Mouse (Mus musculus) mature B cell (primary cell): ENCODE data around the gene Cdca3.
"Not testable (repeated sequence)": the region's sequence is repeated elsewhere in the genome, so short reads cannot be mapped to it uniquely, and the experiment has no call there.

Experiments used
- in situ Hi-C: fragments of 300-500 bp; cut with MboI; formaldehyde crosslinking; loops from 2 replicates; pipeline ENCODE4 v1.14.3; 2019

Cdca3 gene

DNA sequence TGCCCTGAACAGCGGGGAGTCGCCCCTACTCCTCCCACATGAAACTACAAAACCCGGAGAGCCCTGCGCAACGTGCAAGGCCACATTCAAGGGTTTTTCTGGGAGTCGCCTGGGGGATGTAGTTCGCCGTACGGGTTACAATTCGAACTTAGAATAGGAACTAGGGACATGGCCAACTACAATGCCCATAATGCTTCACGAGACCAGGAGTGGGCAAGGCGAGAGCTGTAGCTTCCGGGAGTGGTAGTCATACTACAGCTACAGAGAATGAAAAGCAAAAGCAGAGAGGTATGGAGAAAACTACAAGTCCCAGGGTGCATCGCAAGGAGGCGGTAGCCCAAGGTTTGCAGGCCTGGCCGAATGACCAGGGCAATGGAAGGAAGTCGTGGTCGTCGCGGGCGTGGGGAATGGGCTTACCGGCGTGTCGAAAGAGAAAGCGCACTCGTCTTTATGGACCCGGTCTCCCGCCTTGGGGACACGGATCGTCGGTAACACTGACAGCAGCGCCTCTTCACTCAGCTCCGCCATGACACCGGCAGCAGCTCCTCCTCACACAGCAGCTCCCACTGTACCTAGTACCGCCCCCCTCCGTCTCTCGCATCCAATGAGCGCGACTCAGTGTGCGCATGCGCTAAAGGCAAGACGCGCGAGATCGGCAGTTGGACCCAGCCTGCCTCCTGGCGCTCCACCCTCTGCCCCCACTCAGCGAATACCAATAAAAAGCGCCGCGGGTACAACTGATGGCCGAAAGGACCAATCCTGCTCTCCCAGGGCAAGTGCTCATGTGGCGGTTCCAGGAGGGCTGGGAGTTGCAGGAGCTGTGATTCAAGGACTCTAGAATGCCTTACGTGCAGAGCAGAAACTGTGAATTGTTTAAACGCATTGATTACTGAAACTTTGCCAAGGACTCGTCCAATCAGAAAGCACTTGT is at the start of gene Cdca3, which contains the start of gene Usp5:
Gene Cdca3, plus strand, starts transcription at position 680 of the 931 bp plus-strand sequence.
Gene Usp5, minus strand, starts transcription at position 617 of the 931 bp plus-strand sequence.
- in situ Hi-C loops: no loop called here

DNA sequence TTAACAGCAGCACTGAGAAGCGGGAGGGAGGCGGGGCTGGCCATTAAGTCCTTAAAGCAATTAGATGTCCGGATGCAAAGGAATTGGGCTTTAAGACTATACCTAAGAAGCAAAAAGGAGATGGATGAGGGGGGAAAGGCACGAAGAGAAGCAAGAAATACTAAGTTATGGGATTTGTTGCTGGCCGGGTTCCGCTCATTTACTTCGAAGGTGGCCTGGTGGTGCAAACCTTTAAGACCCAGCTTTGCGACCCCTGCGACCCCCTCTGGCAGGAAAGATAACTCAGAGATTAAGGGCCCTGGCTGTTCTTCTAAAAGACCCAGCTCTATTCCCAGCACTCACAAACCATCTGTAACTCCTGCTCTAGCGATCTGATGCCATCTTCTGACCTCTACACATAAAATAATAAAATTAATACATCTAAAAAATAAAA is 49.3 kb upstream of the Cdca3 start:
- in situ Hi-C loops: no loop called here

DNA sequence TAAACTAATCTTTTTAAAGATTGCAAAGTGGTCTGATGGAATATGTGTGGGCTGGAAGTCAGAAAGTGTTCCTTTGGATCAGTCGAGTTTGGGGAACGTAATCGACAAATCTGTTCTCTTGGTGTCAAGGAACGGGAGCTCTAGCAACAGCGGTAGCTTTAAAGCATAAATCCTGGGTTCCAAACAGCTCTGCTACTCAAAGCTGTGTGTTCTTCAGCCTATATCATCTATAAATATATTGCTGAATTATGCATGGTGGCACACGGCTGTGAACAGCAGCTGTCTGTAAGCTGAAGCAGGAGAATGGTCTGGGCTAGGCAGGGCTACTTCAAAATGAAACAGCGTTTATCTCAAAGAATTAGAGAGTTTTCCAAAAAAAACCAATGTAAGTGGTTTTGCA is 48.4 kb upstream of the Cdca3 start:
- in situ Hi-C loops: no loop called here

DNA sequence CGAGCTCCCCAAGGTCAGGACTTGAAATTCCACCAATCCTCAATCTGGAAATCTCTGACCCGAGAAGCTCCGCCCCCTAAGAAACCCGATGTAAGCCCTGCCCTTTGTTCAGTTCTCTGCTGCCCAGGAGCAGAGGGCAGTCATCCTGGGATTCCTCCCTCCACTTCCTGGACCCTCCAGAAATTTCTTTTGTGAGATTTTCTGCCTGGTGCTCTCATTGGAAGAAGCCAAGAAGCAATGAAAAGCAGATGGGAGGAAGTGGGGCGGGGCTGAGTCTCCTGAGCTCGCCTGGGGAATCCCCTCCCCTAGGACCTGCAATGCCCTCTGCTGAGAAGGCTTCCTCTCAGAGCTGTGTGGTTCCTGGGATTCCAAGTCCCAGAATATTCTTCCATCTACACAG is 46.9 kb upstream of the Cdca3 start:
- in situ Hi-C loops: no loop called here

DNA sequence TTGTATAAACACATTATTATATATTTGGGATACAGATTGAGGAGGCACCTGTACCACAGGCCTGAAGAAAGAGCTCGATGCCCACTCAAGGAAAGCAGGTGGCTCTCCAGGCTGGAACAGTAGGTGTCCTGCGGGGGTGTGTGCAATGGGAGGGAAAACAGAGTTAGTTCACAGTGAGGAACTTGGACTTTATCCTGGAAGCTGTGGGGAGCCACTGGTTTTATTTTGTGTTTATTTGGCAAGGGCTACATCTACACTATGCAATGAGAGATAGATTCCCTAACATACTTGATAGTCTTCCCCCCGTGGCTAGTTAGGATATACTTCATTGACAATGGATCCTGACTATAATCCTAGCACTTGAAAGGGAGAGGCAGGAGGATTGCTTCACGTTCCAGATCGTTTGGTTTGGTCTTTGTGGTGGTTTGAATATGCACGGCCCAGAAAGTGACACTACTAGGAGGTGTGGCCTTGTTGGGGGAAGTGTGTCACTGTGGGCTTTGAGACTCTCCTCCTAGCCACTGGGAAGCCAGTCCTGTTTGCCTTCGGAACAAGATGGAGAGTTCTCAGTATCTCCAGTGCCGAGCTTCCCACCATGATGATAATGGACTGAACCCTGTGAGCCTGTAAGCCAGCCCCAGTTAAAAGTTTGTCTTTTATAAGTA is 42.5 kb upstream of the Cdca3 start:
- in situ Hi-C loops: no loop called here

DNA sequence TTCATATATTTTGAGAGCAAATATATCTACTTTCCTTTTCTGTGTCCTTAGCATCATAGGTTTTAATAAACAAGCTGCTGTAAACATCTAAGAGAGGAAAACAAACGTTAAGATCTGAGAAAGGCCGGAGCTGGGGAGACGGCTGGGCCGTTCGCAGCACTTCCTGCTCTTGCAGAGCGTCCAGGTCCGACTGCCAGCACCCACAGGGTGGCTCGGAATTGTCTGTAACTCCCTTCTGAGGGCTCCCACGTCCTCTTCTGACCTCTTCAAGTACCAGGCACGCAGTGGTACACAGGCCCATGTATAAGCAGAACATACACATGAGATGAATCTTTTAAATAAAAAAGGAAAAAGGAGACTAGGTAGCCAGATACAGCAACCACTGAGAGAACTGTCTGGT is 41.6 kb upstream of the Cdca3 start:
- in situ Hi-C loops: no loop called here

DNA sequence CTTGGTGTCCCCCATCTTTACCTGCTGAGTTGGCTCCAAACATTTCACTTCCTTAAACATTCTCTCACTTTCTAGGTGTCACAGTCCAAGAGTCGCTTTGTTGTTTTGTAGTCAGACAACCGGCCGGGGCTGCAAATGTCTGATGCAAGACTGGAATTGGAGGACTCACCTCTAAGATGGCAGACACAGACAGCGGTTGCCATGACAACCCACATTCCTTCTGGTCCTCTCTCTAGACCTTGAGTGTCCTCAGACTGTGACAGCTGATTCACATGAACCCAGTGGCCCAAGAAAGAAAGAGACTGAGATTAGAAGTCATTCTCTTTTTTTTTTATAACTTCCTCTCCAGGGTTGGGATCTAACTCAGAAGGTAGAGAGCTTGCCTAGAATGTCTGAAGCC is 39.8 kb upstream of the Cdca3 start:
- in situ Hi-C loops: no loop called here

DNA sequence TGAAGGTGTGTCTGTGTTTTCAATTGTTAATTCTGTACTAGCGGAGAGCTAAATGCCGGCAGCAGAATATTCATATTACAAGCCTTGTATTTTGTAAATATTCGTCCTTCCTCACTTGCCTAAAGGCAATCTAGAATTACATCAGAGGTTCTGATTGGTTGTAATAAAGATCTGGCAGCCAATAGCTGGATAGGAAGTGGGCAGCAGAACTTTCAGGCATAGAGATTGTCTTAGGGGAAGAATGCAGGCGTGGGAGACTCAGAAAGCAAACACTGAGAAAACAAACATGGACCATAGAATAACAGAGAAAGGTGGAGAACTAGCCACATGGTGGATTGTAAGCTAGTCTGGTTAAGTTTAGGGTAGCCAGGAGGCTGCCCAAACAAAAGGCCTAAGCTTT is 39.2 kb upstream of the Cdca3 start:
- in situ Hi-C loops: no loop called here

DNA sequence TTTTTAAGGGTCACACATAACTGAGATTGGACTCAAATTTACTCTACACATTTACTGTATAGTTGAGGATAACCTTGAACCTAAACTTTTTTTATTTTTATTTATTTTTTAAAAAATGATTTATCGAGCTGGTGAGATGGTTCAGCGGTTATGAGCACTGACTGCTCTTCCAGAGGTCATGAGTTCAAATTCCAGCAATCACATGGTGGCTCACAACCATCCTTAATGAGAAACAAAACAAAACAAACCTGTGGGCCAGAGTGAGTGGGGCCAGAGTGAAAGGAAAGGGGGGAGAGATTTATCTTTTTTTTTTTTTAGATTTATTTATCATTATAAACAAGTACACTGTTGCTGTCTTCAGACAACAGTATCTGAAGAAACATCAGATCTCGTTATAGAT is 37.4 kb upstream of the Cdca3 start:
- in situ Hi-C loops: no loop called here

DNA sequence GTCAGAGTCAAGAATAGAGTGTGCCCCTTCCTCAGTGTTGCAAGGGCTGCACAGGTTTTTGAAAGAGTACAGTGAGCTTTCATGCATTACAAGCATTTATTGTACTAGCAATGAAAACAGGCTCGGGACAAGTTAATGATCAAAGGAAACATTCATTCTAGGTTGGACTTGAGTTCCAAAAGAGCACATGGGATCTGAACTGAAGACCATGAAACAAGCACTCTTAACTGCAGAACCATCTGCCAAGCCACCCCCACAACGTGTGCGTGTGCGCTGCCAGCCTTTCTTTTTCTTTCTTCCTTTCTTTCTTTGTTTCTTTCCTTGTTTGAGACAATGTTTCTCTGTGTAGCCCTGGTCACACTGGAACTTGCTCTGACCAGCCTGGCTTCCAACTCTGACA is 33.6 kb upstream of the Cdca3 start:
- in situ Hi-C loops: no loop called here

DNA sequence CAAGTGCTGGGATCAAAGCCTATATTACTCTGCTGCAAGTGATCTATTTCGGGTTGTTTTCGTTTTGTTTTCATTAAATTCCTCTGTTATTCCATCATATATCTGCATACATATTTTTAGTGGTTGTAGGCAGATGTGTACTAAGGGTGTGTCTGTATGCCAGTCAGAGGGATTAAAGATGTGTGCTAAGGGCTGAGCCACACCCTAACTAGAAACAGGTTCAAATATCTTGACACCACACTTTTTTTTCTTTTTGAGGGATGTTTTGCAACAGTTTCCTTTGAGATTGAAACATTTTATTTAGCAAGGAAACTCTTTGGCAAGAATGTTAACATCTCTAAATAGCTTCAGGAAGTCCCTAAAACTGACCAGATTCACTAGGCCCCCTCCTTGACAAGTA is 33.1 kb upstream of the Cdca3 start:
- in situ Hi-C loops: no loop called here

DNA sequence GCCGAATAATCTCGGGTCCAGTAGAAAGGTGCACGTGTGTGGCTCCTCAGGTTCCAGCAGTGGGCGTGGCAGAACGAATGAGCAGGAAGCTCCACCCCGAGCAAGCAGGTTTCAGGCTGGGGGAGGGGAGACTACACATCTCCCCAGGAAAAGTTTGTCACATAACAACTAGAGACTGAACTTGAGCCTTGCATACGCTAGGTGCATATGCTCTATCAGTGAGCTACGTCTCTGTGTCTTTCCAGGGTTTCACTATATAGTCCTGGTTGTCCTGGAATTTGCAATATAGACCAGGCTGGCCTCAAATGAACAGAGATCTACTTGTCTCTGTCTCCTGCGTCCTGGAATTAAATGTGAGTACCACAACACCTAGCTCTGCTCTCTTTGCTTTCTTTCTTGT is 26.9 kb upstream of the Cdca3 start:
- in situ Hi-C loops: not testable (repeated sequence)

DNA sequence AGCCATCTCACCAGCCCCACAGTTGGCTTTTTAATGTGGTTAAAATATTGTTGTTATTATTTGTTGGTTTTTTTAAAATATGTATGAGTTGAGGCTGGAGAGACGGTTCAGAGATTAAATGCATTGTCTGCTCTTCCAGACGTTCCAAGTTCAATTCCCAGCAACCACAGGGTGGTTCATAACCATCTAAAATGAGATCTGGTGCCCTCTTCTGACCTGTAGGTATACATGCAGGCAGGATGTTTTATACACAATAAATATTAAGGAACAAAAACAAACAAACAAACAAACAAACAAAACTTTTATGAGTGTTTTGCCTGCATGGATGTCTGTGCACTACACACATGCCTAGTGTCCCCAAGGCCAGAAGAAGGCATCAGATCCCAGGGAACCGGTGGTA is 26.3 kb upstream of the Cdca3 start:
- in situ Hi-C loops: no loop called here

DNA sequence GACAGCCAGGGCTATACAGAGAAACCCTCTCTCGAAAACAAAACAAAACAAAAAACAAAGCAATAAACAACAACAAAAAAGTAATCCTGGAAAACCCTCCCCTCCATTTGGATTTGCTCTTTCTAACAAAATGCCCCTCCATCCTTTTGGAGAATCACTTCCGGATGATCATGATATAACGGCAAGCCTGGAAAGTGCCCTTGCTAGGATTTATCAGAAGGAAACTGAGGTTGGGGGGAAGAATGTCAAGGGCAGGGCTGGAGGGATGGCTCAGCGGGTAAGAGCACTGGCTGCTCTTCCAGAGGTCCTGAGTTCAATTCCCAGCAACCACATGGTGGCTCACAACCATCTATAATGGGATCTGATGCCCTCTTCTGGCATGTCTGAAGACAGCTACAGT is 25.7 kb upstream of the Cdca3 start:
- in situ Hi-C loops: not testable (repeated sequence)

DNA sequence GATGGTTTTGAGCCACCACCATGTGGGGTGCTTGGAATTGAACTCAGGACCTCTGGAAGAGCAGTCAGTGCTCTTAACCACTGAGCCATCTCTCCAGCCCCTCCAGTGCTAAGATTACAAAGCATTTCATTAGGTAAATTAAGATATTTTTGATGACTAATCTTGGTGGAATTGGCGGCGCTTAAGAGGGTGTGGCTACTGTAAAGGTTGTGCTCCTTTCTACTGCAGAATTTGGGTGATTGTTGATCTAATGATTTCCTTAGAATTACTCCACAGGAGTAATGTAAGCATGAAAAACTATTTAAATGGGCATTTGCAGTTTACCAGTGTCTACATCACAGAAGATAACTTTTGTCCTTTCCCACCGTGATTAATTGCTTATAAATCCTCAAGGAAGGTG is 25.0 kb upstream of the Cdca3 start:
- in situ Hi-C loops: no loop called here

DNA sequence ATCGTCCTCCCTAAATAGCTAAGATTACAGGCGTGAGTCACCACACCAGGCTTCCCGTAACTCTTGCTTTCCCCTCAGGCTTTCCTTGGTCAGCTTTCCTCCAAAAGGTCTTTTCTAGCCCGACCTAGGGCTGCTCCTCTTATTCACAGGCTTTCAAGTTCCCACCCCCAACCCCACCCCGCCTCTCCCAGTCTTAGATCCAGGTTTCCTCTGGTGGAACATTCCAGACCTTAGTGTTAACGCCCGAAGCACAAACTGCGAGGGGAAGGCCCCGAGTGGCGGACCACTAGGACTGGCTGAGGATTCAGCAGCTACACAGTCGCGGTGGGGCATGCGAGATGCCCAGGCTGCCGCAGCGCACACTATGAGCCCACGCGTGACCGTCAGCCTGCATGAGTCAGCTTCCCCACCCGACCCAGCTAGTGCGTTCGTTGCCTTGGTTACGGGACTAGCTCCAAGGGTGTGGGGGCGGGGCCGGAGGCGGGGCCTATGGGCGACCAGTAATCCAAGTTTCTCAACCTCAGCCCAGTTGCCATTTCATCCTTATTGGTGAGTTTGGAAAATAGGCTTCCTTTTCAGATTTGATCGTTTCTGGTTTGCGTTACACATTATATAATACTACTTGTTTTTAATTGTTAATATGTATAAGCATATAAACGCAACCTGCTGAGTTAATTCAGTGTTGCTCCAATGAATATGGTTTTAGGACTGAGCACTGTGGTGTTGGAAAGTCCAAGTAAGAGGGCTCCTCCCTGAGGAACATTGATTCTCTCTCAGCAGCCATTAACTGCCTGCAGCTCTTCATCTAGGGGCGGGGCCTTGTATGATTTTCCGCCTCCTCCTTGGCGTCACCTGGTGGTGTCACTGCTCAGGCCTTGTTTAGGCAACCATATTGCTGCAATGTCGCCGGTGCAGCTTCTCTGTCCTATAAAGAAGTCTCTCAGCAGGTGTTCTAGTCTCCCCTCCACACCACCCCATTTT is 23.7 kb upstream of the Cdca3 start:
- in situ Hi-C loops: no loop called here

DNA sequence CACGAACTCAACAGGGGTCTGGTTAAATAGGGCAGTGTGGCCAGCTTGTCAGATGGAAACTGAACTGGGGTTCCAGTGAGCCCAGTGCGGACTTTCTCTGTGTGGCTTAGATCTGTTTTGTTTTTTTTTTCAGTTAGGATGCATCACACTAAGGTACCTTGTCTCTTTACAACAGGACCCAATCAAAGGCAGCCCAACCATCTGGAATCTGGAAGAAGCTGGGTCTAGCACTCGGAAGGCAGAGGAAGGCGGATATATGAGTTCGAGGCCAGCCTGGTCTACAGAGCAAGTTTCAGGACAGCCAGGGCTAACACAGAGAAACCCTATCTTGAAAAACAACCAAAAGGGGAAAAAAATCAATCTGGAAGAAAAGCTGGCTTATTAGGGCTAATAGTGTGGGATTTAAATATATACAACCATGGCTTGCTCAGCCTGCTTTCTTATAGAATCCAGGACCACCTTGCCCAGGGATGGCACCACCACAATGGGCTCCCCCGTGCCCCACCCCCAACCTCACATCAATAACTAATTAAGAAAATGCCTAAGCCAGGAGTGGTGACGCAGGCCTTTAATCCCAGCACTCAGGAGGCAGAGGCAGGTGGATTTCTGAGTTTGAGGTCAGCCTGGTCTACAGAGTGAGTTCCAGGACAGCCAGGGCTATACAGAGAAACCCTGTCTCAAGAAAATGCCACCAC is 22.8 kb upstream of the Cdca3 start:
- in situ Hi-C loops: no loop called here

DNA sequence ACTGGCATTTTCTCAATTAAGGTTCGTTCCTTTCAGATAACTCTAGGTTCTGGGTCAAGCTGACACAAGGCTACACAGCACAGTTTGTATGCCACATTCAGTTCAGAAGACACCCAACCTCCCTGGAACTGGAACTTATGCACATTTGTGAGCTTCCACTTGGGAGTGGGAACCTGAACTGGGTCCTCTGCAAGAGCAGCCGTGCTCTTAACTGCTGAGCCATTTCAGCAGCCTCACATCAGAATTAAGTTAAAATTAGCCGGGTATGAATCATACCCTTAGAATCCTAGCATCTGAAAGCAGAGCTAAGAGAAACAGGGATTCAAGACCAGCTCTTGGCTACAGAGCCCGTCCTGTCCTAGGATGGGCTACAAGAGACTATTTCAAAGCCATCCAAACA is 22.0 kb upstream of the Cdca3 start:
- in situ Hi-C loops: no loop called here

DNA sequence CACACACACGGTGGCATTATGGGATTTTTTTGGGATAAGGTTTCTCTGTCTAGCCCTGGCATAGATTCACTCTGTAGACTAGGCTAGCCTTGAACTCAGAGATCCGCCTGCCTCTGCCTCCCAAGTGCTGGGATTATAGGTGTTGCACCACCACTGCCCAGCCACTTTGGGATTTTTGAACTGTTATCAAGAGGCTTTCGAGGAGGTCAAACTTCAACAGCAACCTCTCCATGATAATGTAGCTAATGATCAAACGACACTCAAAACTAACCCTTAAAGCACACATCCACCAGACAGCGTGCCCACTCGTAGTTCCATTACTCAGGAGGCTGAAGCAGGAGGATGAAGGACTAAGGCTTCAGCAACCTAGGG is 21.4 kb upstream of the Cdca3 start:
- in situ Hi-C loops: no loop called here

DNA sequence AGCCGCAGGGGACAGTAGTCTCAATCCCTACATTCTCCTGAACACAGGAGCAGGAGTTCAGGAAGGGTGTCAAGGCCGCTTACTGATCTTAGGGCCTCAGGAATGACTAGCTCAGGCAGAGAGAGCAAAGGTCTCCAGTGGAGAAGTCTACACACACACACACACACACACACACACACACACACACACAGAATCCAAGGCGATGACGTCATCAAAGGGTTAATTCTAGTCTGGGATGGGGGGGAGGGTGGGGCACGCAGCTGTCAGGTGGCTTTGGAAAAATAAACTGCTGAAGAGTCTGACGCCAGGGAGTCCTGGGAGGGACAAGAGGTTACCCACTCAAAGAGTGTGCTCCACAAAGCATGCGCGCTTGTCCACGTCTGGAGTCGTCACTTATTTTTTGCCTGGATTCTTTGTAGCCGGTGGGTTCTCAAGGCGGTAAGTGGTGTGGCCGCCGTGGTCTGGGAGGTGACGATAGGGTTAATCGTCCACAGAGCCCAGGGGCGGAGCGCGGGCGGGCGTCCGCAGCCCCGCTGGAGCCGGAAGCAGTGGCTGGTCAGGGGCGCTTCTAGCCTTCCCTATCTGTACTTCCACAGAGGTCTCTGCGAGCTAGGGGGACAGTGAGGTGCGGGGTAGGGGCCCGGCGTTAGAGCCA is 20.9 kb upstream of the Cdca3 start, which contains the start of gene Spsb2:
Gene Spsb2, plus strand, starts transcription at position 304 of the 655 bp plus-strand sequence.
- in situ Hi-C loops: no loop called here
